Mouse (Mus musculus): Measurements from ENCODE around the gene Cacna1e. TPM values are rescaled to one million over a fixed set of nuclear protein-coding genes. Genes with fewer than 3 reads are reported as not detected.

Gene Cacna1e
- total and polyA plus RNA-seq, 3 experiments: 0.60 to 8.5 (median 2.5) TPM

DNA sequence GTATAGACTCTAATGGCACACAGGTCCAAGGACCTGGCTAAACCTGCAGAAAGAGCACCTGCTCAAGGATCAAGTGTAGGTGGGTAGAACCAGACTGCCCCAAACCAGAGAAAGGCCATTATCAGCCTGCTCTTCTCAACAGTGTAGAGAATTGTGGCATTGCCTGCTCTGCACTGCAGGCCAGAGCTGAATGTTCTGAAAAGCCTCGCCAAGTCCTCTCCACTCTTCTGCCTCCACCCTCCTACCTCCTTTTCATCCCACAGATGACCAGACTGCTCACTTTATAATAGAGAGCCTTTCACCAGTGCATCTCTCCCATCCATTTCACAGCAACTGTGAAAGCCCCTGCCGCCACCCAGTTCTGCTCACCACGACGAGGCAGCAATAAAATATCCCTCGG is 42.0 kb downstream of the Cacna1e start:
- no peak for TF ChIP-seq KAT2A (IDR thresholded peaks at IDR 0.05; ENCODE audit: insufficient replicate concordance, low read length)
- TF ChIP-seq MXI1 (IDR thresholded peaks at IDR 0.05; ENCODE audit: low read depth, low read length): no peak
- no peak for TF ChIP-seq GABPA (IDR thresholded peaks at IDR 0.05; ENCODE audit: insufficient replicate concordance, low read depth, low read length)
- no peak for TF ChIP-seq NRF1 (IDR thresholded peaks at IDR 0.05; ENCODE audit: low read depth, low read length)
- Histone ChIP-seq H3K4me1 (ENCODE audit: control insufficient read depth in 1 of 2, insufficient read depth in 2 of 2) (peaks cover 70 to 88% of the 10 kb centered on the region in 2 experiments), H3K27me3 (replicated peaks) (no peaks in the 10 kb centered on the region), H3K27ac (ENCODE audit: insufficient read depth, low read depth) (peak overlapping the region; percentile 89), H3K79me2 (replicated peaks; ENCODE audit: control insufficient read depth, extremely low read depth, insufficient read depth, poor library complexity, severe bottlenecking) (peaks cover 28% of the 10 kb centered on the region; the same call in 1 of the 2 replicates), H3K36me3 (replicated peaks in 1 of 2; ENCODE audit: control insufficient read depth in 1 of 2, insufficient read depth in 1 of 2, low read length in 1 of 2) (peaks cover 0 to 3% of the 10 kb centered on the region in 2 experiments), H3K4me3 (replicated peaks in 1 of 3; ENCODE audit: low read depth in 2 of 3, low read length in 2 of 3, poor library complexity in 1 of 3) (no peak overlapping the region), H3K9ac (ENCODE audit: insufficient read depth, low read depth) (0 out of 2 replicates have a peak overlapping the region, but pooled peaks have one; percentile 37), H3K9me3 (replicated peaks; ENCODE audit: low read length) (no peaks in the 10 kb centered on the region), H3K4me2 (ENCODE audit: insufficient read depth, low read depth, poor library complexity, severe bottlenecking) (no peak overlapping the region)
- in situ Hi-C loops (cut with MboI; ENCODE audit: low pct_ligation_motif_present, low pct_unique_long_range_greater_than_20kb, low sequenced_read_pairs) (no loop called here), dilution Hi-C loops (cut with MboI; ENCODE audit: extremely low pct_ligation_motif_present, extremely low pct_unique_long_range_greater_than_20kb, low sequenced_read_pairs) (no loop called here)
- DNase-seq (ENCODE audit: extremely low read depth): no peak

DNA sequence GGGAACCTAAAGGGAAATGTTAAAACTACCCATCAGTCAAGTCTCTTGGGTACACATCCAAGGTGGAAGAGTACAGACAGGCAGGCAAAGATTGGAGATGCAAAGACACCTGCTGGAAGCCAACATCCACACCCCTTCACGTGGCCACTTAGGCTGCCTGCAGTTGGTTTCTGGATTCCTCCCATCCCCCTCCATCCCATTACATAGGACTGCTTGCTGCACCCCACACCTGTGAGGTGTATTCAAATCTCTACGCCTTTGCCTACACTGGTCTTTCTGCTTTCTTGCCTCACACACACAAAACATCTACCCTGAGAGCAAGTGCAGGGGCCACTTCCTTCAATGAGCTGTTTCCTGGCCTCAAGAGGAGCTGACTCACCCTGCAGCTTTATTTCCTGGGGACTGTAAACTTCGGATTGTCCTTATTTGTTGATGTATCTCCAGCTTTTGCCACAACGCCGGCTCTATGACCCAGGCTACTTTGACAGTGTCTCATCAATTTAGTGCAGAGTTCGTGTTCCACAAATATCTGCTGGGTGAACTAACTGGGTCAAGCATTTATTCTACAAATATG is 43.2 kb downstream of the Cacna1e start:
- no peak for TF ChIP-seq SMC3 (IDR thresholded peaks at IDR 0.05; ENCODE audit: low read depth, low read length)
- TF ChIP-seq JUND (conservative IDR thresholded peaks at IDR 0.05; ENCODE audit: low read depth, low read length): peak; percentile 59; the same call in 1 of the 2 replicates
- peak; percentile 86 for TF ChIP-seq MEF2A (IDR thresholded peaks at IDR 0.05; ENCODE audit: borderline replicate concordance, low read depth, low read length)
- peak; percentile 87 for TF ChIP-seq EP300 (IDR thresholded peaks at IDR 0.05; ENCODE audit: low read length)
- peak; percentile 87 for TF ChIP-seq BHLHE40 (IDR thresholded peaks at IDR 0.05; ENCODE audit: low read depth, low read length)
- no peak; the same call in 1 of the 2 replicates for TF ChIP-seq MAFK (IDR thresholded peaks at IDR 0.05; ENCODE audit: insufficient replicate concordance, low read length)
- TF ChIP-seq POLR2A (IDR thresholded peaks at IDR 0.05; ENCODE audit: low read depth, low read length): peak; percentile 42; the same call in 1 of the 2 replicates
- TF ChIP-seq JUN (IDR thresholded peaks at IDR 0.05; ENCODE audit: insufficient read depth, low read depth, low read length): peak; percentile 33
- TF ChIP-seq ELF1 (IDR thresholded peaks at IDR 0.05; ENCODE audit: low read depth, low read length): peak; percentile 60; the same call in 1 of the 2 replicates
- peak; percentile 58; the same call in 1 of the 2 replicates for TF ChIP-seq TBP (conservative IDR thresholded peaks at IDR 0.05; ENCODE audit: low read depth, low read length)
- TF ChIP-seq MXI1 (IDR thresholded peaks at IDR 0.05; ENCODE audit: low read depth, low read length): peak; percentile 22; the same call in 1 of the 2 replicates
- peak; percentile 66 for TF ChIP-seq USF2 (conservative IDR thresholded peaks at IDR 0.05; ENCODE audit: low read depth, low read length)
- no peak for TF ChIP-seq ZC3H11A (IDR thresholded peaks at IDR 0.05; ENCODE audit: low read depth, low read length)
- TF ChIP-seq RCOR1 (conservative IDR thresholded peaks at IDR 0.05; ENCODE audit: low read depth, low read length): peak; percentile 86
- peak; percentile 58; the same call in 1 of the 2 replicates for TF ChIP-seq SIN3A (IDR thresholded peaks at IDR 0.05; ENCODE audit: low read length)
- peak; percentile 82 for TF ChIP-seq MYC (IDR thresholded peaks at IDR 0.05; ENCODE audit: low read depth, low read length)
- TF ChIP-seq CHD2 (IDR thresholded peaks at IDR 0.05; ENCODE audit: low read length): peak; percentile 88
- TF ChIP-seq ZNF384 (IDR thresholded peaks at IDR 0.05; ENCODE audit: low read depth, low read length): no peak
- no peak for TF ChIP-seq NRF1 (IDR thresholded peaks at IDR 0.05; ENCODE audit: low read depth, low read length)
- TF ChIP-seq MAX (IDR thresholded peaks at IDR 0.05; ENCODE audit: low read length): peak; percentile 77
- TF ChIP-seq USF1 (IDR thresholded peaks at IDR 0.05; ENCODE audit: low read depth, low read length): peak; percentile 70
- TF ChIP-seq ETS1 (conservative IDR thresholded peaks at IDR 0.05; ENCODE audit: low read depth, low read length): peak; percentile 76
- TF ChIP-seq IRF4 (IDR thresholded peaks at IDR 0.05; ENCODE audit: low read depth, low read length): peak; percentile 83
- TF ChIP-seq NELFE (IDR thresholded peaks at IDR 0.05; ENCODE audit: low read depth, low read length): 0 out of 2 replicates have a peak, but pooled peaks have one; percentile 26
- peak; percentile 96 for TF ChIP-seq TCF12 (IDR thresholded peaks at IDR 0.05; ENCODE audit: low read depth, low read length)
- peak; percentile 62; the same call in 1 of the 2 replicates for TF ChIP-seq MAZ (IDR thresholded peaks at IDR 0.05; ENCODE audit: low read depth, low read length)
- TF ChIP-seq UBTF (IDR thresholded peaks at IDR 0.05; ENCODE audit: low read depth, low read length): no peak
- H3K27me3 ChIP-seq (replicated peaks): no peaks in the 10 kb centered on the region
- in situ Hi-C loops (cut with MboI; ENCODE audit: low pct_ligation_motif_present, low pct_unique_long_range_greater_than_20kb, low sequenced_read_pairs) (no loop called here), dilution Hi-C loops (cut with MboI; ENCODE audit: extremely low pct_ligation_motif_present, extremely low pct_unique_long_range_greater_than_20kb, low sequenced_read_pairs) (no loop called here)
- H3K36me3 ChIP-seq (replicated peaks in 1 of 2; ENCODE audit: control insufficient read depth in 1 of 2, insufficient read depth in 1 of 2, low read length in 1 of 2): peaks cover 0 to 7% of the 10 kb centered on the region in 2 experiments
- H3K9me3 ChIP-seq (replicated peaks; ENCODE audit: low read length): no peaks in the 10 kb centered on the region
- peak overlapping the region; percentile 14; the same call in 1 of the 2 replicates for H3K9ac ChIP-seq (ENCODE audit: insufficient read depth, low read depth)
- peak; percentile 77 for DNase-seq (ENCODE audit: extremely low read depth)
- peak overlapping the region; percentile 17 for H3K4me2 ChIP-seq (ENCODE audit: insufficient read depth, low read depth, poor library complexity, severe bottlenecking)
- H3K4me1 ChIP-seq (ENCODE audit: control insufficient read depth in 1 of 2, insufficient read depth in 2 of 2): peaks cover 70 to 89% of the 10 kb centered on the region in 2 experiments
- H3K79me2 ChIP-seq (replicated peaks; ENCODE audit: control insufficient read depth, extremely low read depth, insufficient read depth, poor library complexity, severe bottlenecking): peaks cover 28% of the 10 kb centered on the region; the same call in 1 of the 2 replicates
- H3K4me3 ChIP-seq (replicated peaks in 1 of 3; ENCODE audit: low read depth in 2 of 3, low read length in 2 of 3, poor library complexity in 1 of 3): no peak overlapping the region
- H3K27ac ChIP-seq (ENCODE audit: insufficient read depth, low read depth): peak overlapping the region; percentile 89
